Mouse (Mus musculus) embryonic fibroblast, embryonic 13.5 days (primary cell): ENCODE measurements around the gene Mbl1.

Experiments used
- CTCF ChIP-seq: IDR thresholded peaks from 2 replicates; pipeline ENCODE4 v1.5.1; 2011; ENCODE audit warnings: mild to moderate bottlenecking, control low read depth, low read length, moderate library complexity, borderline replicate concordance; ENCODE audit not compliant: insufficient read depth
- POLR2A ChIP-seq: IDR thresholded peaks from 2 replicates; pipeline ENCODE4 v1.6.1; 2011; ENCODE audit warnings: low read depth, mild to moderate bottlenecking, control low read depth, low read length, moderate library complexity

GRCm38 (mm10) chr14:41111031-41111668 is 40.1 kb upstream of the Mbl1 start:
- TF ChIP-seq POLR2A (no peak), CTCF (no peak)
